Mouse (Mus musculus): ENCODE results near the gene Gm5114.
"Not testable (repeated sequence)": the region's sequence is repeated elsewhere in the genome, so short reads cannot be mapped to it uniquely, and the experiment has no call there.

Gm5114 gene

GRCm38 (mm10) chr7:39413060-39413459 is at the start of gene Gm5114:
TSS of gene Gm5114 (minus strand) at chr7:39413160.
- not testable (repeated sequence) for DNase-seq (ENCODE audit: low spot score)

GRCm38 (mm10) chr7:39455806-39456205 is 42.8 kb upstream of the Gm5114 start:
- peak; percentile 61 for DNase-seq (ENCODE audit: low spot score)

- peak; percentile 98 for DNase-seq (ENCODE audit: low spot score)
Measured at GRCm38 (mm10) chr7:39449260-39450021, 36.5 kb upstream of the Gm5114 start.

DNA sequence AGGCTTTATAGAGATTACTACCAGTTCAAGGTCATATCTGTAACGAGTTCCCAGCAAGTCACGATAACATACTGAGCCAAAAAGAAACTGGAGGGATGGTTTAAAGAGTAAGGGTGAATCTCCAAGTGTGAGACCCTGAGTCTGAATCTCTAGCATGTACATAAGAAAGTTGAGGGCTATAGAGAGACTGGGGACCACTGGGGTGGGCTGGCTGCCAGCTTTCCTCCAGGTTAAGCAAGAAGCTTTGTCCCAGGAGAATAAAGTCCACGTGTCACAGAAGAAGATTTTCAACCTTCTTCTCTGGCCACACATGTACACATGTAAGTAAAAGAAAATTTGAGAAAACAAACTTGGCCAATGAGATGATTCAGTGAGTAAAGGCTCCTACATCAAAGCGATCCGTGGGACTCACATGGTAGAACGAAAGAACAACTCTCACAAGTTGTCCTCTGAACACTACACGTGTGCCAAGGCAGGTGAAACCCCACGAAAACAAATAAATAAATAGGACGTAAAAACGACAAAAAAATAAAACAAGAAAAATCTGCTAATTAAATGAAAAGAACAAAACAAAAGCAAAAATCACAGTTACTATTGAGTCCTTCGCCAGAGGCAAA is 35.8 kb upstream of the Gm5114 start:
- DNase-seq (ENCODE audit: low spot score), result peak; percentile 1

GRCm38 (mm10) chr7:39441237-39441636 is 28.3 kb upstream of the Gm5114 start:
- peak; percentile 10 for DNase-seq (ENCODE audit: low spot score)

- DNase-seq (ENCODE audit: low spot score), result no peak
Measured at GRCm38 (mm10) chr7:39440362-39440761, 27.4 kb upstream of the Gm5114 start.
